8 mouse cellular contexts compared by ENCODE assay signal in the genomic region with DNA sequence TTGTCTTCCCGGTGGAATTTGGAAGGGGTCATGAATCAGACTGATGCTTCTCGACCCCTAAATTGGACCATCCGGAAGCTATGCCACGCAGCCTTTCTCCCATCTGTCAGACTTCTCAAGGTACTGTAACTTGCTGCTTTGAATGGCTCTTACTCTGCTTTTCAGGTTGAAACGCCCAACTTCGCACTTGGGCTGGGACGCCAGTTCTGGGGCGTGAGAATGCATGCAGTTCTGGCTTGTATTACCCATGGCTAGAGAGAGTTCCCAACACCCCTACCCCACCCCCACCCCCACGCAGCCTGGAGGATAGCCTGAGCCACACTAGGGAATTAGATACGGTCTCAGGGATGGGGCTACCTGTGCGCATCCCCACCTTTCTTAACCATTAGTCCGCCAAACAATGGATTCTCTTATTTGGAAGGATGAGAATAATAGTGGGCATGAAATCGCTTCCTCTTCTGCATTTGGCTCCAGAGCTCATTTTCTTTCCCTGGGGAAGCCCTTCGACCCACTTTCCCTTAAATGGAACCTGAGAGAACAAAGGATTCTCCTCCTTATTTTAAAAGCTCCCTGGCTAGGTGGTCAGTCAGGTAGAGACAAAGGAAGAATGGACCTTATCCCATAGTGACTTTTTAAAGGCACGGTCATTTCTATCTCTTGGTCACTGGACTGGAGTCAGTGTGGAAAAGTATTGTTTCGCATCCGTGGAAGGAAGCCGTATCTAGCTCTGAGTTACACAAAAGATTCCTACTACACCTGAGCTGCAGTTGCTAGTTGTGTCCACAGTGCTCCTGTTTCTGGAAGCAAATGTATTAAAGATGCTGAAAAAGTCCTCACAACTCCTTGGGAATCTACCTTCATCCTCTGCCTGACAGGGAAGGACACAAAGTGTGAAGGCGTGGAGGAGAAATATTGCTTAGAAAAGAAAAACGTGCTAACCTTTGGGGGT.
DNase-seq lines count a peak whose midpoint lies in the region; ATAC-seq and TF ChIP-seq lines count a peak whose summit lies in the region.

No protein-coding gene starts in this region.

- no peaks in the 10 kb centered on the region for H3K9me3 ChIP-seq in kidney, postnatal 0 days (replicated peaks; ENCODE audit: low read length)
- no peaks in the 10 kb centered on the region for H3K9me3 ChIP-seq in embryonic facial prominence, embryonic 13.5 days
- H3K9me3 ChIP-seq in hindbrain, embryonic 15.5 days, result no peaks in the 10 kb centered on the region
- H3K9me3 ChIP-seq in neural tube, embryonic 14.5 days (ENCODE audit: control insufficient read depth, low read length), result no peaks in the 10 kb centered on the region

- H3K4me3 ChIP-seq in kidney, postnatal 0 days (replicated peaks; ENCODE audit: low read depth, low read length), result peak overlapping the region; percentile 26
- H3K4me3 ChIP-seq in embryonic facial prominence, embryonic 13.5 days, result peak overlapping the region; percentile 43
- peak overlapping the region; percentile 65 for H3K4me3 ChIP-seq in hindbrain, embryonic 15.5 days
- peak overlapping the region; percentile 34 for H3K4me3 ChIP-seq in neural tube, embryonic 14.5 days (ENCODE audit: low read depth, low read length)

- H3K4me1 ChIP-seq in kidney, postnatal 0 days (replicated peaks; ENCODE audit: insufficient read depth, low read length), result peaks cover 8% of the 10 kb centered on the region; the same call in 1 of the 2 replicates
- peaks cover 14% of the 10 kb centered on the region for H3K4me1 ChIP-seq in embryonic facial prominence, embryonic 13.5 days
- H3K4me1 ChIP-seq in hindbrain, embryonic 15.5 days (replicated peaks), result peaks cover 28% of the 10 kb centered on the region
- no peaks in the 10 kb centered on the region for H3K4me1 ChIP-seq in neural tube, embryonic 14.5 days (ENCODE audit: control insufficient read depth, insufficient read depth, low read length)

- 28% methylated on average over 20 of the region's 20 CpGs for WGBS in kidney, postnatal 0 days
- 24% methylated on average over 20 of the region's 20 CpGs for WGBS in embryonic facial prominence, embryonic 13.5 days
- 21% methylated on average over 20 of the region's 20 CpGs for WGBS in hindbrain, embryonic 15.5 days
- WGBS in neural tube, embryonic 14.5 days, result 28% methylated on average over 20 of the region's 20 CpGs

- no peaks in the 10 kb centered on the region for H3K36me3 ChIP-seq in kidney, postnatal 0 days (ENCODE audit: insufficient read depth, low read length)
- H3K36me3 ChIP-seq in embryonic facial prominence, embryonic 13.5 days, result no peaks in the 10 kb centered on the region
- no peaks in the 10 kb centered on the region for H3K36me3 ChIP-seq in hindbrain, embryonic 15.5 days
- H3K36me3 ChIP-seq in neural tube, embryonic 14.5 days (ENCODE audit: control insufficient read depth, insufficient read depth, low read length), result no peaks in the 10 kb centered on the region

- no peak overlapping the region for H3K9ac ChIP-seq in kidney, postnatal 0 days (ENCODE audit: low read depth, low read length)
- H3K9ac ChIP-seq in embryonic facial prominence, embryonic 13.5 days, result peak overlapping the region; percentile 64; the same call in 1 of the 2 replicates
- peak overlapping the region; percentile 69 for H3K9ac ChIP-seq in hindbrain, embryonic 15.5 days
- peak overlapping the region; percentile 33 for H3K9ac ChIP-seq in neural tube, embryonic 14.5 days (replicated peaks; ENCODE audit: low read depth, low read length)

- ATAC-seq in kidney, postnatal 0 days (replicated peaks; ENCODE audit: low FRiP score, low read depth), result no peak; the same call in 1 of the 2 replicates
- ATAC-seq in embryonic facial prominence, embryonic 13.5 days (ENCODE audit: insufficient number of reproducible peaks, insufficient read depth, low FRiP score, low TSS enrichment, low read depth), result no peak
- peak; percentile 79 for ATAC-seq in hindbrain, embryonic 15.5 days (ENCODE audit: low FRiP score, low read depth)
- ATAC-seq in neural tube, embryonic 14.5 days (ENCODE audit: low read depth), result peak; percentile 75

- no peak for DNase-seq in kidney, postnatal 0 days (ENCODE audit: low spot score)
- DNase-seq in kidney, postnatal 36 days, result no peak
- DNase-seq in right cerebral cortex, postnatal 14 days, result no peak
- no peak for DNase-seq in lung, adult 18-20 months
- DNase-seq in kidney, adult 18-20 months, result no peak

- no peaks in the 10 kb centered on the region for H3K27me3 ChIP-seq in kidney, postnatal 0 days (ENCODE audit: insufficient read depth, low read length)
- H3K27me3 ChIP-seq in embryonic facial prominence, embryonic 13.5 days, result 0 out of 2 replicates have a peak, but pooled peaks cover 9% of the 10 kb centered on the region
- no peaks in the 10 kb centered on the region for H3K27me3 ChIP-seq in hindbrain, embryonic 15.5 days
- no peaks in the 10 kb centered on the region for H3K27me3 ChIP-seq in neural tube, embryonic 14.5 days (ENCODE audit: control insufficient read depth, insufficient read depth, low read length)

- no peak for TF ChIP-seq CTCF in kidney, postnatal 0 days (IDR thresholded peaks at IDR 0.05; ENCODE audit: low read depth)

- H3K27ac ChIP-seq in kidney, postnatal 0 days, result no peak overlapping the region
- H3K27ac ChIP-seq in embryonic facial prominence, embryonic 13.5 days, result no peak overlapping the region
- peak overlapping the region; percentile 81 for H3K27ac ChIP-seq in hindbrain, embryonic 15.5 days (replicated peaks)
- H3K27ac ChIP-seq in neural tube, embryonic 14.5 days (ENCODE audit: low read depth, low read length), result peak overlapping the region; percentile 45; the same call in 1 of the 2 replicates

- peak overlapping the region; percentile 65 for H3K4me2 ChIP-seq in kidney, postnatal 0 days (ENCODE audit: low read length)
- peak overlapping the region; percentile 81 for H3K4me2 ChIP-seq in embryonic facial prominence, embryonic 13.5 days
- peak overlapping the region; percentile 85 for H3K4me2 ChIP-seq in hindbrain, embryonic 15.5 days
- H3K4me2 ChIP-seq in neural tube, embryonic 14.5 days (ENCODE audit: low read depth, low read length), result peak overlapping the region; percentile 68

Comparison
In these comparisons a context has a peak if more than half of its experiments do, and no peak if none do; other contexts are left out.
1. ATAC-seq: peak in hindbrain, embryonic 15.5 days (single experiment) and neural tube, embryonic 14.5 days (single experiment); none in kidney, postnatal 0 days (single experiment) and embryonic facial prominence, embryonic 13.5 days (single experiment).
2. H3K27ac ChIP-seq: peak in hindbrain, embryonic 15.5 days (single experiment) and neural tube, embryonic 14.5 days (single experiment); none in kidney, postnatal 0 days (single experiment) and embryonic facial prominence, embryonic 13.5 days (single experiment).
3. Peak in every context shown above with its lines, with median percentiles within 50 percentile points of each other: H3K4me2 ChIP-seq and H3K4me3 ChIP-seq.